Mouse (Mus musculus) cerebellum, postnatal 25 days (tissue): ENCODE data around the gene 2610001J05Rik.

Experiments
- DNase-seq, 2 experiments: peaks; one replicate each; pipeline ENCODE4 v3.0.0; 2021; ENCODE audit warnings: mixed read lengths in 2 of 2

2610001J05Rik gene

GRCm38 (mm10) chr6:13835720-13836665 lies 35.3 kb downstream of the 2610001J05Rik start:
- DNase-seq = peak; percentile 85 to 90

GRCm38 (mm10) chr6:13832770-13833169 lies 38.5 kb downstream of the 2610001J05Rik start:
- DNase-seq = no peak

GRCm38 (mm10) chr6:13828877-13829276 lies 42.4 kb downstream of the 2610001J05Rik start:
- DNase-seq = no peak
